Mouse (Mus musculus): ENCODE measurements around the gene Gpd2.

Gpd2 gene

GRCm38 (mm10) chr2:57293571-57293970, 56.1 kb downstream of the Gpd2 start:
- in situ Hi-C loops (cut with MboI, MseI): no loop called here

- in situ Hi-C loops (cut with MboI, MseI): no loop called here
These were observed 58.6 kb downstream of the Gpd2 start for GRCm38 (mm10) chr2:57296069-57296468.

GRCm38 (mm10) chr2:57297226-57297625, 59.8 kb downstream of the Gpd2 start:
- in situ Hi-C loops (cut with MboI, MseI): no loop called here

- in situ Hi-C loops (cut with MboI, MseI): no loop called here
These were observed 64.1 kb downstream of the Gpd2 start for GRCm38 (mm10) chr2:57301539-57301938.

GRCm38 (mm10) chr2:57304212-57304611, 66.8 kb downstream of the Gpd2 start:
- in situ Hi-C loops (cut with MboI, MseI): no loop called here

- in situ Hi-C loops (cut with MboI, MseI): no loop called here
These were observed 74.9 kb downstream of the Gpd2 start for GRCm38 (mm10) chr2:57312268-57312797.

- in situ Hi-C loops (cut with MboI, MseI): no loop called here
These were observed 78.6 kb downstream of the Gpd2 start for GRCm38 (mm10) chr2:57316055-57316454.

GRCm38 (mm10) chr2:57318336-57318735, 80.9 kb downstream of the Gpd2 start:
- in situ Hi-C loops (cut with MboI, MseI): no loop called here

- in situ Hi-C loops (cut with MboI, MseI): no loop called here
These were observed 88.7 kb downstream of the Gpd2 start for GRCm38 (mm10) chr2:57326091-57326490.

- in situ Hi-C loops (cut with MboI, MseI): no loop called here
These were observed 91.9 kb downstream of the Gpd2 start for GRCm38 (mm10) chr2:57329327-57329726.

- in situ Hi-C loops (cut with MboI, MseI): loop anchor here in 1 of 2 experiments (10.0 kb wide), 1 partner anchor 1056 kb away; no protein-coding TSS in a partner anchor
These were observed 93.4 kb downstream of the Gpd2 start for GRCm38 (mm10) chr2:57330812-57331211.

GRCm38 (mm10) chr2:57331266-57331665, 93.8 kb downstream of the Gpd2 start:
- in situ Hi-C loops (cut with MboI, MseI): loop anchor here in 1 of 2 experiments (10.0 kb wide), 1 partner anchor 1056 kb away; no protein-coding TSS in a partner anchor

- in situ Hi-C loops (cut with MboI, MseI): loop anchor here in 1 of 2 experiments (10.0 kb wide), 1 partner anchor 1059 kb away; no protein-coding TSS in a partner anchor
These were observed 96.0 kb downstream of the Gpd2 start for GRCm38 (mm10) chr2:57333481-57333880.

- in situ Hi-C loops (cut with MboI, MseI): loop anchor here in 1 of 2 experiments (10.0 kb wide), 1 partner anchor 1061 kb away; no protein-coding TSS in a partner anchor
These were observed 98.0 kb downstream of the Gpd2 start for GRCm38 (mm10) chr2:57335397-57335796.

- in situ Hi-C loops (cut with MboI, MseI): loop anchor here in 1 of 2 experiments (10.0 kb wide), 1 partner anchor 1064 kb away; no protein-coding TSS in a partner anchor
These were observed 101.3 kb downstream of the Gpd2 start for GRCm38 (mm10) chr2:57338779-57339178.

- in situ Hi-C loops (cut with MboI, MseI): no loop called here
These were observed 105.5 kb downstream of the Gpd2 start for GRCm38 (mm10) chr2:57342910-57343309.

- in situ Hi-C loops (cut with MboI, MseI): no loop called here
These were observed 113.2 kb downstream of the Gpd2 start for GRCm38 (mm10) chr2:57350615-57351014.

- in situ Hi-C loops (cut with MboI, MseI): no loop called here
These were observed 116.4 kb downstream of the Gpd2 start for GRCm38 (mm10) chr2:57353722-57354432.

GRCm38 (mm10) chr2:57354848-57355247, 117.4 kb downstream of the Gpd2 start:
- in situ Hi-C loops (cut with MboI, MseI): no loop called here

- in situ Hi-C loops (cut with MboI, MseI): no loop called here
These were observed 118.9 kb downstream of the Gpd2 start for GRCm38 (mm10) chr2:57356222-57356822.

- in situ Hi-C loops (cut with MboI, MseI): no loop called here
These were observed 125.1 kb downstream of the Gpd2 start for GRCm38 (mm10) chr2:57362503-57362902.

- in situ Hi-C loops (cut with MboI, MseI): no loop called here
These were observed 137.2 kb downstream of the Gpd2 start for GRCm38 (mm10) chr2:57374647-57375046.

Measured in T-helper 17 cell (primary cell).